Mouse (Mus musculus) kidney, postnatal 0 days (tissue): ENCODE measurements at regions not wholly inside any gene's neighbourhood (a gene's known extent, or its start where the extent isn't known, plus 50 kb on each side); places are given as distances from the start of the nearest gene placed in this dataset.
"Not testable (repeated sequence)": the region's sequence is repeated elsewhere in the genome, so short reads cannot be mapped to it uniquely, and the experiment has no call there.

Experiments used
- ATAC-seq: fragments of 200-750 bp; cut with Nextera tagmentation; replicated peaks from 2 replicates; pipeline ENCODE4 v1.8.0; 2017; ENCODE audit warnings: low read depth, moderate number of reproducible peaks, moderate TSS enrichment, moderate library complexity; ENCODE audit not compliant: low FRiP score
- DNase-seq: peaks from one replicate; pipeline ENCODE4 v3.0.0-alpha.2; 2016; ENCODE audit warnings: low spot score
- H3K27ac ChIP-seq: fragments of 300-500 bp; sonication (generic); 2 replicates; pipeline ENCODE4 v1.5.1; 2014; ENCODE audit warnings: mild to moderate bottlenecking
- H3K27me3 ChIP-seq: fragments of 300-500 bp; sonication (generic); 2 replicates; pipeline ENCODE4 v1.6.1; 2014; ENCODE audit warnings: low read length, mixed read lengths; ENCODE audit not compliant: insufficient read depth
- H3K36me3 ChIP-seq: fragments of 300-500 bp; sonication (generic); 2 replicates; pipeline ENCODE4 v1.6.1; 2014; ENCODE audit warnings: low read length, mixed read lengths; ENCODE audit not compliant: insufficient read depth
- H3K4me1 ChIP-seq: fragments of 300-500 bp; sonication (generic); replicated peaks from 2 replicates; pipeline ENCODE4 v1.6.1; 2014; ENCODE audit warnings: antibody characterized with exemption, low read length, mixed read lengths; ENCODE audit not compliant: insufficient read depth
- H3K4me2 ChIP-seq: fragments of 300-500 bp; sonication (generic); 2 replicates; pipeline ENCODE4 v1.6.1; 2014; ENCODE audit warnings: mild to moderate bottlenecking, low read length, moderate library complexity, mixed read lengths
- H3K4me3 ChIP-seq: fragments of 300-500 bp; sonication (generic); replicated peaks from 2 replicates; pipeline ENCODE4 v1.5.1; 2014; ENCODE audit warnings: low read depth, low read length
- H3K9ac ChIP-seq: fragments of 300-500 bp; sonication (generic); 2 replicates; pipeline ENCODE4 v1.6.1; 2014; ENCODE audit warnings: low read depth, low read length
- H3K9me3 ChIP-seq: fragments of 300-500 bp; sonication (generic); replicated peaks from 2 replicates; pipeline ENCODE4 v1.6.1; 2016; ENCODE audit warnings: low read length, inconsistent platforms, mixed read lengths
- CTCF ChIP-seq: IDR thresholded peaks from 2 replicates; pipeline ENCODE4 v1.5.1; 2016; ENCODE audit warnings: antibody characterized with exemption, low read depth, mild to moderate bottlenecking, moderate library complexity
- WGBS: fragments of 180-500 bp; shearing (Covaris S2); extraction: QIAGEN DNeasy Blood & Tissue Kit; methylation state at CpG from one replicate; pipeline ENCODE4 v1.1.7; 2014; 5-methylcytosine and 5-hydroxymethylcytosine counted together

DNA sequence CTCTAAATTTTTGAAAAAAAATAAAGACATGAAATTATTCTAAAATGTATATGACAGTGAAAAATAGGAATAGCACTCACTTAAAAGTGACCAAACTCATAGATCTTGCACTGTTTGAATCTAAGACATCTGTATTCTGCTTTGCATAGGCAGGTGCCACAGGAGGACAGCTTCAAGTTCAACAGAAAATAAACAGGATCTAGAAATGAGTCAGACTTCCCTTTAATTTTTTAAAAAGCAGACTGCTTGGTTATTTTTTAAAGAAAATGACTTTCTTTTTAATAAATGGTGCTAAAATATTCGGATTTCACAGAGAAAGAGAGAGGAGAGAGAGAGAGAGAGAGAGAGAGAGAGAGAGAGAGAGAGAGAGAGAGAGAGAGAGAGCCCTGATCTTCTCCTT, 123.8 kb upstream of the Myt1l start:
- DNase-seq = no peak
- Histone ChIP-seq H3K27me3 (no peaks in the 10 kb centered on the region), H3K4me1 (no peaks in the 10 kb centered on the region), H3K36me3 (no peaks in the 10 kb centered on the region), H3K27ac (no peak overlapping the region), H3K4me3 (no peak overlapping the region), H3K4me2 (no peak overlapping the region), H3K9ac (no peak overlapping the region), H3K9me3 (no peaks in the 10 kb centered on the region)
- TF ChIP-seq CTCF = no peak
- 18% methylated on average over 1 of the region's 1 CpGs for WGBS
- no peak for ATAC-seq

DNA sequence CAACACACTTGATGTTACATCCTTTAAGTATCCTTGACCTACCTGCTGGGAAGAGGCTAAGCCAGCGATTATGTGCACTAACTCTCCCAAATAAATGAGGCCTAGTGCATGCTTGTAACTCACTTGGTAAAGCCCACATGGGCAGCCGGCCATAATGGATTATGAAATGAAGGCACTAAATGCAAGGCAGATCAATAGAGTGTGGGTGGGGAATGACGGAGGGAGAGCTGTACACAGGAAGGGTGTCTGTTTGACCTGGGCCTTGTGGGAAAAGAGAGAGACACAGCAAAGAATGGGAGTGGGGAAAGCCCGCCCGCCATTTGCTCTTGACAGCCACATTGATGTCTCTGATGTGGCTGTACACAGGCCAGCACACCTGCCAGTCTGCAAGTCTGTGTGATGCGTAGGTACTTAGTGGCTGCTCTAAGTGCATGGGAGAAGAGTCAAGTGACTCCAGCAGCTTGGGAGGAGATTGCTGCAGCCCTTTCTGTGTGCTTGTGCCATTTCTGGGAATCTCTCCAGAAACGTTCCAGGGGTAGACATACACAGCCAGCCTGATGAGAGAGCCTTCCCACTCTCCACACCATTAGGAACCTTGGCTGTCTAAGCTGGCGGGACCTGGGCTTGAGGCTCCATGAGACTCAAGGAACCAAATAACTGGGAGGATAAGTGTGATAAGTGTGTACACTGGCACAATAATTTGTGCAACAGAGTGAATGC, 118.7 kb upstream of the Myt1l start:
- ATAC-seq (no peak), DNase-seq (no peak)
- H3K27me3 ChIP-seq = no peaks in the 10 kb centered on the region
- no peak overlapping the region for H3K27ac ChIP-seq
- no peak for TF ChIP-seq CTCF
- no peak overlapping the region for H3K4me3 ChIP-seq
- WGBS = 87% methylated on average over 8 of the region's 8 CpGs
- no peak overlapping the region for H3K9ac ChIP-seq
- H3K4me1 ChIP-seq = no peaks in the 10 kb centered on the region
- no peaks in the 10 kb centered on the region for H3K9me3 ChIP-seq
- H3K4me2 ChIP-seq = no peak overlapping the region
- H3K36me3 ChIP-seq = no peaks in the 10 kb centered on the region

DNA sequence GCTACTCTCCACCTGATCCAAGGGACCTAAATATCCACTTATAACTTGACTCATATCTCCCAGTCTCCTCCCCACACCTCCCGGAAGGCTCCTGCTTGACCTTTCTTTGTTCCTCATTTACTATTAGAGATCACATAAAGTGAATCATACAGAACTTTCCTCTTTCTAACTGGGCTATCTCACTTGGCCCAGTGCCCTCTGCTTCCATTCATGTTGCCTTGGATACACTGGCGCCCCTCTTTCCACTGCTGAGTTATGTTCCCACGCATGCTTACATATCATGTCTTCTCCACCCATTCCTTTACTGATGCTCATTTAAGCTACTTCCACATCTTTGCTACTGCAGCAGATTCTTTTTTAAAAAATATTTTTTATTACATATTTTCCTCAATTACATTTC, 94.2 kb upstream of the Myt1l start:
- DNase-seq (no peak), ATAC-seq (no peak)
- 94% methylated on average over 3 of the region's 3 CpGs for WGBS
- Histone ChIP-seq H3K27ac (no peak overlapping the region), H3K36me3 (no peaks in the 10 kb centered on the region), H3K9me3 (no peaks in the 10 kb centered on the region), H3K4me3 (no peak overlapping the region), H3K4me1 (no peaks in the 10 kb centered on the region), H3K9ac (no peak overlapping the region), H3K27me3 (no peaks in the 10 kb centered on the region), H3K4me2 (no peak overlapping the region)
- TF ChIP-seq CTCF = no peak

DNA sequence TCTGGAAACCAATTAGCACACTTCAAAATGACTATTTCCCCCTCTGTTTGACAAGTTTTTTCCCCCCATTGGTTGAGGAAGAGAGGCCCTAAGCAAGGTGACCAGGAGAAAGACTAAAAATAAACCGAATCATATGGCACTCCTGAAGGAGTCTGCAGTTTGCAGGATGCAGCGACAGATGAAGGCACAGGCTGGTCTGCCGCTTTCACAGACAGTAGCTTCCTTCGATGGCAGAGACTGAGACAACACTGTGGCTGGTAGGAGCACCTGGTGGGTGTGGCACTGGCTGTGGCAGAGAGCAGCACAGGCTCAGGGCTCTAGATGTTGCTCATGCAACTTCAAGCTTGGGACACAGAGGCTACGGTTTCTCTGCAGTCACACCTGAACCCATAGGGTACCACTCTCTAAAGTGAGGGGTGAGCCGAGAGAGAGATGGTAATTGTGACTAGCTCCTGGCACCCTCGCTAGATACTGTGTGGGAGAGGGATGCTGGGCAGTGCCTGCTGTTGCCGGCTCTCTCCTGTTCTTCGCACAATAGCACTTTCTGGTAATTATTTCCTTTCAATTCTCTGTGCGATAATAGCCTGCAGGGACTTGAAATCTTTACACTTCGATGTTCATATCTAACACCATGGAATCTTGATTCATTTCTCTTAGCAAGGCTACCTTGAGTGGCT, 88.7 kb upstream of the Myt1l start:
- Histone ChIP-seq H3K4me2 (no peak overlapping the region), H3K4me1 (no peaks in the 10 kb centered on the region), H3K9ac (no peak overlapping the region), H3K36me3 (no peaks in the 10 kb centered on the region), H3K27me3 (no peaks in the 10 kb centered on the region), H3K9me3 (no peaks in the 10 kb centered on the region), H3K27ac (no peak overlapping the region), H3K4me3 (no peak overlapping the region)
- TF ChIP-seq CTCF = no peak
- DNase-seq = no peak
- ATAC-seq = no peak
- 82% methylated on average over 11 of the region's 11 CpGs for WGBS

DNA sequence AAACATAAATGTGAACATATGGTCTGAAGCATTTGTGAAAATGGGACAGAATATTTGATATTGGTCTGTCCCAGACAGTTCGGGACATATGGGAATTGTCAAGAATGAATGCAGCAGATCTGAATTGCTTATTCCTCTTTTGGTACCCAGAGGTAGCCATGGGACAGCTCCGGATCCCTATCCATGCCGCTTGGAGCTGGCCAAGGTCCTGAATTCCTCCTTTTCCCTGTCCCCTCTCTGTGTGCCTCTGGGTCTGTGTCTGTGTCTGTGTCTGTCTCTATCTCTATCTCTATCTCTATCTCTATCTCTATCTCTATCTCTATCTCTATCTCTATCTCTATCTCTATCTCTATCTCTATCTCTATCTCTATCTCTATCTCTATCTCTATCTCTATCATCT, 63.0 kb upstream of the Myt1l start:
- H3K4me2 ChIP-seq, H3K4me3 ChIP-seq, H3K9me3 ChIP-seq, ATAC-seq, H3K9ac ChIP-seq, H3K36me3 ChIP-seq, H3K27ac ChIP-seq, H3K27me3 ChIP-seq, H3K4me1 ChIP-seq: not testable (repeated sequence)
- peak; percentile 87 for DNase-seq
- 12% methylated on average over 3 of the region's 3 CpGs for WGBS
